Mouse (Mus musculus) heart, postnatal 14 days (tissue): ENCODE measurements around the gene Gm43191. TPM values are rescaled to one million over a fixed set of nuclear protein-coding genes. Genes with fewer than 3 reads are reported as not detected.

Experiments used
- total RNA-seq, 2 experiments: library from RNA; stranded (reverse); gene quantifications; 2 replicates each; pipeline ENCODE4 v1.2.3; 2021

The Gm43191 gene
- total RNA-seq, 2 experiments from 2014 or later, result 1.0 TPM; not detected in 1

Other genes with a start within 250 kb of the Gm43191 start
- 10 to 100 TPM; 21.4 to 22.9 TPM for gene Rtca, start 173.1 kb downstream of the Gm43191 start, total RNA-seq
- gene Dbt, start 168.2 kb downstream of the Gm43191 start, total RNA-seq, result 10 to 100 TPM; 26.9 to 33.8 TPM
- gene Lrrc39, start 118.3 kb downstream of the Gm43191 start, total RNA-seq, result 10 to 100 TPM; 72.4 to 73.3 TPM
- 1 to 10 TPM; 2.9 to 3.1 TPM for gene Sass6, start 86.3 kb downstream of the Gm43191 start, total RNA-seq
- 1 to 10 TPM; 6.3 TPM for gene Trmt13, start 66.7 kb downstream of the Gm43191 start, total RNA-seq
- gene Mfsd14a, start 18.6 kb downstream of the Gm43191 start, total RNA-seq, result 10 to 100 TPM; 26.2 to 26.3 TPM
- gene Slc35a3, start 31.6 kb upstream of the Gm43191 start, total RNA-seq, result 10 to 100 TPM; 17.3 to 17.5 TPM
- 100 to 1,000 TPM; 183 to 189 TPM for gene Agl, start 126.9 kb upstream of the Gm43191 start, total RNA-seq
- 1 to 10 TPM; 4.8 to 5.2 TPM for gene Frrs1, start 178.2 kb upstream of the Gm43191 start, total RNA-seq